Mouse (Mus musculus): ENCODE data around the gene Adh4.

DNA sequence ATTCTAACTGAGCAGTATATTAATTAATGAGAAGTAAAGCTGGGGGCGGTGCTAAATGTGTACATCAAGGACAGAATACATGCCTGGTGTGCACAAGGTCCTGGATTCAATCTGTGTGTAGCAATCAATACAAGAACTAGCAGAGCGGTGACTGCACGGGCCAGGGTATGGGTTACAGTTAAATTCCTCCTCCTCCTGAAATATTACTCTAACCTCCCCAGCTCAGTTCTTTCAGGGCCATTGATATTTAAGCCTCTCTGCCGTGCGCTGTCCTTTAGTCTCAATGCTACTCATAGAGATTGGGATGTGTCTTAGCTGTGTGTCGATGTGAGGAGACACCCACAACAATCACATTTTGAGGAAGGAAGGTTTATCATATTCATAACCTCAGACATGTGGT, 28.1 kb upstream of the Adh4 start:
- TF ChIP-seq EP300 (IDR thresholded peaks at IDR 0.05; ENCODE audit: insufficient read depth, low read depth, low read length) (no peak), POLR2A (IDR thresholded peaks at IDR 0.05; ENCODE audit: insufficient read depth, low read length) (no peak)
